In the genomic region with DNA sequence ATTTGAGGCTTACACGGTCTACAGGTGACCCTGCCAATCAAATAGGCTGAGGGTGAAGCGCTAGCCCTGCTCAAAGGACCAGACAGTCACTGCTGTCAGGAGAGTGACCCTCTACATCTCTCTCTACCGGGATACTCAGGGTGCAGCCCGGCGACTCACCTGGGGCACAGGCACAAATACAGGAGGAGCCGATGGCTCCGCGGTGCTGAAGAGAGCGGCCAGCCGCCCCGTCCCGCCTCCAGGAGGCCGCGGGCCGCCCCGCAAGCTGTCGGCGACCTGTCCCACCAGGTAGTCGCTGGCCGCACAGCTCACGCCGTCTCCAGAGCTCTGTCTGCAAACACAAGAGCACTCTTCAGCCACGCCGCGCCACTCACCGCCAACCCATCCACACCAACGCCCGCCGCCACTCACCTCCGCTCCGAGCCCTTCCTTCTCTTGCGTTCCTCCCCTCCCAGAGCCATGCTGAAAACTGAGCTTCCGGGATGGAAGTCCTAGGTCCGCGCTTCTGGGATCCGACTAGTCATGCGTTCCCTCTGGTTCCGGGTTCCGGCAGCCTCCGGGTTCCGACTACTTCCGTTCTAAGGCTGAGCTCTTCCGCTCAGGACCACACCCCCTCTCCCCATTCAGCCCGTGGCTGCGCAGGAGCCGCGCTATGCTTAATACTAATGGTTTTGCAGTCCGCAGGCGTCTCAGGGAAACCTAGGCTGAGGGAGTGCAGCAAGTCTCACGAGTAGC, we compare ENCODE assay signal across 7 mouse cellular contexts. TPM values are rescaled to one million over a fixed set of nuclear protein-coding genes. Genes with fewer than 3 reads are reported as not detected.
DNase-seq lines count a peak whose midpoint lies in the region; ATAC-seq and TF ChIP-seq lines count a peak whose summit lies in the region.

A gene (minus strand): TSS at position 493 of the 735 bp plus-strand sequence.

- ATAC-seq in embryonic facial prominence, embryonic 12.5 days (ENCODE audit: insufficient number of reproducible peaks, insufficient read depth, low FRiP score, low TSS enrichment) = peak; percentile 97
- peak; percentile 97 for ATAC-seq in limb, embryonic 12.5 days (ENCODE audit: insufficient number of reproducible peaks, insufficient read depth, low FRiP score, low TSS enrichment, low read depth)
- peak; percentile 97 for ATAC-seq in midbrain, embryonic 15.5 days (replicated peaks)

- no peaks in the 10 kb centered on the region for H3K9me3 ChIP-seq in embryonic facial prominence, embryonic 12.5 days
- H3K9me3 ChIP-seq in limb, embryonic 12.5 days = no peaks in the 10 kb centered on the region
- H3K9me3 ChIP-seq in midbrain, embryonic 15.5 days = no peaks in the 10 kb centered on the region

- H3K36me3 ChIP-seq in embryonic facial prominence, embryonic 12.5 days = peaks cover 29% of the 10 kb centered on the region
- H3K36me3 ChIP-seq in kidney, adult 2 months (ENCODE audit: control insufficient read depth, insufficient read depth, low read length) = no peaks in the 10 kb centered on the region; the same call in 1 of the 2 replicates
- peaks cover 35% of the 10 kb centered on the region for H3K36me3 ChIP-seq in limb, embryonic 12.5 days
- no peaks in the 10 kb centered on the region for H3K36me3 ChIP-seq in midbrain, embryonic 15.5 days (replicated peaks)
- H3K36me3 ChIP-seq in spleen, adult 2 months (ENCODE audit: control insufficient read depth, insufficient read depth, low read length) = peaks cover 5% of the 10 kb centered on the region

- TF ChIP-seq CTCF in kidney, adult 2 months (conservative IDR thresholded peaks at IDR 0.05; ENCODE audit: insufficient read depth, insufficient read length, low read depth, low read length) = no peak
- TF ChIP-seq CTCF in spleen, adult 2 months (IDR thresholded peaks at IDR 0.05; ENCODE audit: extremely low read depth, insufficient read depth, insufficient read length, insufficient replicate concordance) = no peak

- H3K4me2 ChIP-seq in embryonic facial prominence, embryonic 12.5 days (replicated peaks) = peak within 1 kb of the TSS; percentile 82
- H3K4me2 ChIP-seq in limb, embryonic 12.5 days = peak within 1 kb of the TSS; percentile 79
- peak within 1 kb of the TSS; percentile 81 for H3K4me2 ChIP-seq in midbrain, embryonic 15.5 days

- H3K4me1 ChIP-seq in embryonic facial prominence, embryonic 12.5 days = peaks cover 7% of the 10 kb centered on the region
- peaks cover 6% of the 10 kb centered on the region; the same call in 1 of the 2 replicates for H3K4me1 ChIP-seq in kidney, adult 2 months (ENCODE audit: control insufficient read depth, insufficient read depth, low read length)
- H3K4me1 ChIP-seq in limb, embryonic 12.5 days (replicated peaks) = peaks cover 4% of the 10 kb centered on the region
- peaks cover 16% of the 10 kb centered on the region for H3K4me1 ChIP-seq in midbrain, embryonic 15.5 days
- H3K4me1 ChIP-seq in spleen, adult 2 months (ENCODE audit: control insufficient read depth, insufficient read depth, insufficient read length) = peaks cover 7% of the 10 kb centered on the region

- TF ChIP-seq POLR2A in kidney, adult 2 months (IDR thresholded peaks at IDR 0.05; ENCODE audit: low read depth, low read length) = peak; percentile 17
- TF ChIP-seq POLR2A in spleen, adult 2 months (IDR thresholded peaks at IDR 0.05; ENCODE audit: low read depth, low read length) = peak; percentile 57; the same call in 1 of the 2 replicates

- peak; percentile 90 for DNase-seq in adrenal gland, postnatal 25 days
- peak; percentile 94 to 96 for DNase-seq in heart, adult 18-20 months
- peak; percentile 96 for DNase-seq in kidney, adult 2 months
- DNase-seq in spleen, adult 2 months (ENCODE audit: low read depth in 1 of 2, low spot score in 2 of 2) = peak; percentile 84

- WGBS in embryonic facial prominence, embryonic 12.5 days = under 1% methylated on average over 50 of the region's 50 CpGs
- under 1% methylated on average over 50 of the region's 50 CpGs for WGBS in kidney, adult 2 months
- WGBS in limb, embryonic 12.5 days = under 1% methylated on average over 50 of the region's 50 CpGs
- under 1% methylated on average over 50 of the region's 50 CpGs for WGBS in midbrain, embryonic 15.5 days
- WGBS in spleen, adult 2 months = under 1% methylated on average over 49 of the region's 50 CpGs

- H3K27ac ChIP-seq in embryonic facial prominence, embryonic 12.5 days = peak within 1 kb of the TSS; percentile 69
- H3K27ac ChIP-seq in kidney, adult 2 months (ENCODE audit: insufficient read depth, low read depth, low read length) = peak within 1 kb of the TSS; percentile 59; the same call in 1 of the 2 replicates
- H3K27ac ChIP-seq in limb, embryonic 12.5 days = peak within 1 kb of the TSS; percentile 86
- peak within 1 kb of the TSS; percentile 90 for H3K27ac ChIP-seq in midbrain, embryonic 15.5 days
- H3K27ac ChIP-seq in spleen, adult 2 months (ENCODE audit: insufficient read depth, low read length) = peak within 1 kb of the TSS; percentile 60

- peak within 1 kb of the TSS; percentile 100 for H3K4me3 ChIP-seq in embryonic facial prominence, embryonic 12.5 days
- peak within 1 kb of the TSS; percentile 84 for H3K4me3 ChIP-seq in kidney, adult 2 months (ENCODE audit: insufficient read depth, low read depth, low read length)
- peak within 1 kb of the TSS; percentile 98 for H3K4me3 ChIP-seq in limb, embryonic 12.5 days (replicated peaks)
- peak within 1 kb of the TSS; percentile 73 for H3K4me3 ChIP-seq in midbrain, embryonic 15.5 days
- H3K4me3 ChIP-seq in spleen, adult 2 months (ENCODE audit: extremely low read depth, insufficient read depth, insufficient read length) = peak within 1 kb of the TSS; percentile 98

- peak within 1 kb of the TSS; percentile 87 for H3K9ac ChIP-seq in embryonic facial prominence, embryonic 12.5 days
- peak within 1 kb of the TSS; percentile 87 for H3K9ac ChIP-seq in limb, embryonic 12.5 days (replicated peaks)
- H3K9ac ChIP-seq in midbrain, embryonic 15.5 days = peak within 1 kb of the TSS; percentile 70

- H3K27me3 ChIP-seq in embryonic facial prominence, embryonic 12.5 days = no peaks in the 10 kb centered on the region
- no peaks in the 10 kb centered on the region for H3K27me3 ChIP-seq in kidney, adult 2 months (replicated peaks; ENCODE audit: control insufficient read depth, insufficient read depth, low read length)
- H3K27me3 ChIP-seq in limb, embryonic 12.5 days = no peaks in the 10 kb centered on the region
- H3K27me3 ChIP-seq in midbrain, embryonic 15.5 days (replicated peaks) = no peaks in the 10 kb centered on the region
- H3K27me3 ChIP-seq in spleen, adult 2 months (ENCODE audit: control insufficient read depth, insufficient read depth, low read length) = no peaks in the 10 kb centered on the region

RNA-seq across cellular contexts. Expression of the gene that starts here (rescaled TPM):
- 13.0 and 15.4 TPM in 2 replicates for total RNA-seq in adrenal gland, postnatal 25 days (2021)
- 31.3 and 35.4 TPM in 2 replicates for polyA plus RNA-seq in embryonic facial prominence, embryonic 12.5 days (2016; fragmentation: Nextera tagmentation; extraction: Ambion mirVana)
- 1 to 10 TPM; 3.3 to 4.2 TPM for total RNA-seq in heart, adult 18-20 months (2021)
- 5.5 and 5.7 TPM in 2 replicates for polyA plus RNA-seq in kidney, adult 2 months (2012; rRNA removed)
- 35.6 TPM in 2 replicates for polyA plus RNA-seq in limb, embryonic 12.5 days (2016; fragmentation: Nextera tagmentation; extraction: Ambion mirVana)
- polyA plus RNA-seq in midbrain, embryonic 15.5 days (2015; fragmentation: Nextera tagmentation; extraction: Ambion mirVana) = 24.8 and 26.5 TPM in 2 replicates
- polyA plus RNA-seq in spleen, adult 2 months (2012; rRNA removed) = 2.6 and 3.0 TPM in 2 replicates

Comparison
In these comparisons a context has a peak if more than half of its experiments do, and no peak if none do; other contexts are left out.
1. Peak in every context shown above with its lines: DNase-seq, ATAC-seq, H3K4me3 ChIP-seq and H3K27ac ChIP-seq.